Mouse (Mus musculus): ENCODE measurements around the gene Acsf3.

The Acsf3 gene

GRCm38 (mm10) chr8:122811870-122812494 lies 36.7 kb downstream of the Acsf3 start:
- no peak for DNase-seq (ENCODE audit: low spot score in 2 of 2)

GRCm38 (mm10) chr8:122812610-122813250 lies 37.4 kb downstream of the Acsf3 start:
- DNase-seq (ENCODE audit: low spot score in 2 of 2), result no peak

GRCm38 (mm10) chr8:122814608-122815007 lies 39.3 kb downstream of the Acsf3 start:
- no peak for DNase-seq (ENCODE audit: low spot score in 2 of 2)

- DNase-seq (ENCODE audit: low spot score in 2 of 2), result no peak
These were observed 41.7 kb downstream of the Acsf3 start for GRCm38 (mm10) chr8:122816965-122817364.

- DNase-seq (ENCODE audit: low spot score in 2 of 2), result no peak
These were observed 42.6 kb downstream of the Acsf3 start for GRCm38 (mm10) chr8:122817724-122818496.

GRCm38 (mm10) chr8:122819776-122820175 lies 44.5 kb downstream of the Acsf3 start:
- DNase-seq (ENCODE audit: low spot score in 2 of 2), result no peak

GRCm38 (mm10) chr8:122824571-122824970 lies 49.3 kb downstream of the Acsf3 start:
- DNase-seq (ENCODE audit: low spot score in 2 of 2), result no peak

- no peak for DNase-seq (ENCODE audit: low spot score in 2 of 2)
These were observed 49.7 kb downstream of the Acsf3 start for GRCm38 (mm10) chr8:122824986-122825385.

GRCm38 (mm10) chr8:122825408-122825807 lies 50.1 kb downstream of the Acsf3 start:
- no peak for DNase-seq (ENCODE audit: low spot score in 2 of 2)

GRCm38 (mm10) chr8:122829396-122829795 lies 54.1 kb downstream of the Acsf3 start:
- DNase-seq (ENCODE audit: low spot score in 2 of 2), result no peak

- peak; percentile 87 to 89 for DNase-seq (ENCODE audit: low spot score in 2 of 2)
These were observed 55.2 kb downstream of the Acsf3 start for GRCm38 (mm10) chr8:122830349-122831061.

- DNase-seq (ENCODE audit: low spot score in 2 of 2), result no peak
These were observed 59.1 kb downstream of the Acsf3 start for GRCm38 (mm10) chr8:122834416-122834815.

GRCm38 (mm10) chr8:122834971-122835370 lies 59.7 kb downstream of the Acsf3 start:
- peak; percentile 70 to 78 for DNase-seq (ENCODE audit: low spot score in 2 of 2)

- no peak for DNase-seq (ENCODE audit: low spot score in 2 of 2)
These were observed 60.9 kb downstream of the Acsf3 start for GRCm38 (mm10) chr8:122836199-122836598.

- no peak for DNase-seq (ENCODE audit: low spot score in 2 of 2)
These were observed 61.4 kb downstream of the Acsf3 start for GRCm38 (mm10) chr8:122836696-122837095.

GRCm38 (mm10) chr8:122844161-122844560 lies 68.9 kb downstream of the Acsf3 start:
- no peak for DNase-seq (ENCODE audit: low spot score in 2 of 2)

- DNase-seq (ENCODE audit: low spot score in 2 of 2), result no peak
These were observed 70.4 kb downstream of the Acsf3 start for GRCm38 (mm10) chr8:122845662-122846061.

- DNase-seq (ENCODE audit: low spot score in 2 of 2), result peak; percentile 24 to 27
These were observed 72.7 kb downstream of the Acsf3 start, which contains the start of gene Cdh15 for GRCm38 (mm10) chr8:122847829-122848561. Cdh15 (plus strand) TSS chr8:122847966.

- DNase-seq (ENCODE audit: low spot score in 2 of 2), result no peak
These were observed 74.0 kb downstream of the Acsf3 start for GRCm38 (mm10) chr8:122849152-122849910.

GRCm38 (mm10) chr8:122850641-122851240 lies 75.5 kb downstream of the Acsf3 start:
- DNase-seq (ENCODE audit: low spot score in 2 of 2), result no peak

Measured in spleen, postnatal 36 days (tissue).